Mouse (Mus musculus) G1E-ER4 (cell line): ENCODE measurements around the gene Thumpd3. TPM values are rescaled to one million over a fixed set of nuclear protein-coding genes. Genes with fewer than 3 reads are reported as not detected.

Experiments
- GATA1 ChIP-seq: IDR thresholded peaks from one replicate; pipeline ENCODE4 v1.8.0; 2012; ENCODE audit warnings: low read length, inconsistent platforms
- polyA plus RNA-seq: library from polyadenylated mRNA; stranded (reverse); fragments of >175 nt; gene quantifications from 2 replicates; pipeline ENCODE4 v1.2.3, GENCODE M21; 2012

Gene Thumpd3
- polyA plus RNA-seq, 1 experiment: 4.7 TPM

- no peak for TF ChIP-seq GATA1
These were observed 8.6 kb downstream of the Thumpd3 start for GRCm38 (mm10) chr6:113054552-113055107.

DNA sequence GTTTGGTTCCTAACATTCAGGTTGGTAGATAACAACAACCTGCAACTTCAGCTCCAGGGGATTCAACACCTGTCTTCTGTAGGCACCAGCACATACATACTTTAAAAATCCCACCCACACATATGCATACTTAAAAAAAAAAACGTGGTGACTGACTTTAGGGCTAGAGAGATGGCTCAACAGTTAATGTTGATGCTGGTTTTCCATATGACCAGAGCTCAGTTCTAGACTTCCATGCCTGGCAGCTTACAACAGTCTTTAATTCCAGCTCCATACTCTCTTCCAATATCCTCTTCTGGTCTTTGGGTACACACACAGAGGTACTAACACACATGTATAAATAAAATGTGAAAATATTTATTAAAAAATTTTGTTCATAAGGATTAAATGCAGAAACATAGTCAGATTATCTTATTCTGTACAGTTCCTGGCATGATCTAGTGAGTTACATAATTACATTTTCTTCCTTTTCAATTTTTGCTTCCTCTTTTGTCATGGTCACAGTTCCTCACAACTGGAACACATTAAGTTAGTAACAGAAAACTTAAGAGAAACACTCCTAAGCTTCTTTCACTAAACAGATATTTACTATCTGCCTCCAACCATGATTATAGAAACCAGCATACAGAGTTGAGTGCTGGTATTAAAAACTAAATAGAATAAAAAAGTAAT lies 15.0 kb downstream of the Thumpd3 start:
- TF ChIP-seq GATA1: no peak

- no peak for TF ChIP-seq GATA1
These were observed 16.2 kb downstream of the Thumpd3 start for GRCm38 (mm10) chr6:113062253-113062652.

- TF ChIP-seq GATA1: no peak
These were observed 17.3 kb downstream of the Thumpd3 start for GRCm38 (mm10) chr6:113063363-113063762.

DNA sequence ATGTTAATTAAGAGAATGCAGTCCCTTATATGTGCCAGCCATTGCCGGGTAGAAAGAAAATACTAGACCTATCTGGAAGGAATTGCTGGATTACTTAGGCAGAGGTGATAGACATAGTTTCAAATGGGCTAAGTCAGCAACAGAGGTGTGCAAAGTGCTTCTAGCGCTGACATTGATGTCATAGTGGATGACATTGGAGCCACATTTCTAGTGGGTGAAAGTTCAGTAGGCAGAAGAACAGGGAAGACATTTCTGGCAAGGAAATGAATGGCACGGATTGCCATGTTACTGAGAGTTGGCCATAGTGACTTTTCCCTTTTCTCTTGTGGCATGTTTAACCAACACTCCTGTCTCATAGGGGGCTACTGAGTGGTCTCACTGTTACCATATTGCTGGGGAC lies 19.2 kb downstream of the Thumpd3 start:
- TF ChIP-seq GATA1: no peak

DNA sequence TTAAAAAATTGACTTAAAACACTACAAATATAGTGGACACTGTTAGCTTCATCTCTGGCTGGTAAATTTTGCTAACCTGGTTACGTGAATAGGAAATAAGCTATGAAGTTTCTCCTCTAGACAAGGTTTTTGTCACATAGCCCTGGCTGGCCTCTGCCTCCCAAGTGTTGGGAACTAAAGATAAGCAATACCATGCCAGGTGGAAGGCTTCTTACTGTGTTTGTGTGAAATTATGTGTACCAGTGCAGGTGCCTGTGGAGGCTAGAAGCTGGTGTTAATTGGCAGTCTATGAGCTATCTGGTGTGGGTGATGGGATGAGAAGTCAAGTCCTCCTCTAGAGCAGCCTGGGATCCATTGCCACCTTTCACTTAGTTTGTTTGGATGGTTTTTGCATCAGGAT lies 23.1 kb downstream of the Thumpd3 start:
- TF ChIP-seq GATA1: no peak

DNA sequence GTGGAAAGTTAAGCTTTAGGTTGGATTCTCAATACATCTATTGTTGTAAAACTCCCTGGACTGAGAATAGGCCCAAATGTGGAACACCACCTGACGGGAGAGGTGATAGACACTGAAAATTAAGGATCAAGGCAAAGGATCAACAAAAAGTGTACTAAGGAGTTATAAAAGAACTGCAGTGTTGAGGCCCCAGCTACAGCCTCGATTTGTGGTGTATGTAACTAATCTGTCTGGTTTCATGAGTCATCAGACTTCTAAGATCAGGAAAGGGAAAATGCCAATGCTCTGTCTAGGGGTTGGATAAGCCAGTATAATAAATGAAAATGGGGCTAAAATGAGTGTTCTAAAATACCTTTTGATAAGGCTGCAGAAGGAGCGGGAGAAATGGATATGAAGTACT lies 29.2 kb downstream of the Thumpd3 start:
- TF ChIP-seq GATA1: no peak

DNA sequence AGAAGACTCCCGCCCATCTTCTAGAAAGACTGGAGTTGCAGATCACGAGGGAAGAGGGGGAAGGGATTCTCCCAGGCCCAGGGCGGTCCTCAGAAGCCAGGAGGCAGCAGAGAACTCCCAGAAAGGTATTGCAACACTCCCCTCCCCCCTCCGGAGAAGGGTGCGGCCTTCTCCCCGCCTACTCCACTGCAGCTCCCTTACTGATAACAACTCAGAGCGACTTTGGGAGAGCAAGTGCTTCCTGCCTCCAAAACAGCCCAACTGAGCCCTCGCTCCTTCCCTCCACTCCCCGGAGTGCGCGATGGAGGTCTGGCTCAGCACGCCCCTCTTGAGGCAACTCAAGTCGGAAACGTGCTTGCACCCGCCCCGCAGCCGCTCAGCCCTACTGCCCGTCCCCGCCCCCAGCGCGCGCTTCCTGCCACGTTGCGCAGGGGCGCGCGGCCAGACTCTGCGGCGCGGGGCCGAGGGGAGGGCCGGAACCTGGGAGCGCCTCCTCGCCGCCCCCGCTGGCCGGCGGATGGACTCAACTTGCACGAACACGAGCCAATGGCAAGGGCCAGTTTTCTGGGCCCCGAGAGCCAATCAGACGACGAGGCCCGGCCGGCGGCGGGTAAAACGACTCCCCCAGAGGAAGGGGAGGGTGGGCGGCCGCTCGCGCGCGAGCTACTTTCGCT lies 30.1 kb downstream of the Thumpd3 start:
- no peak for TF ChIP-seq GATA1

DNA sequence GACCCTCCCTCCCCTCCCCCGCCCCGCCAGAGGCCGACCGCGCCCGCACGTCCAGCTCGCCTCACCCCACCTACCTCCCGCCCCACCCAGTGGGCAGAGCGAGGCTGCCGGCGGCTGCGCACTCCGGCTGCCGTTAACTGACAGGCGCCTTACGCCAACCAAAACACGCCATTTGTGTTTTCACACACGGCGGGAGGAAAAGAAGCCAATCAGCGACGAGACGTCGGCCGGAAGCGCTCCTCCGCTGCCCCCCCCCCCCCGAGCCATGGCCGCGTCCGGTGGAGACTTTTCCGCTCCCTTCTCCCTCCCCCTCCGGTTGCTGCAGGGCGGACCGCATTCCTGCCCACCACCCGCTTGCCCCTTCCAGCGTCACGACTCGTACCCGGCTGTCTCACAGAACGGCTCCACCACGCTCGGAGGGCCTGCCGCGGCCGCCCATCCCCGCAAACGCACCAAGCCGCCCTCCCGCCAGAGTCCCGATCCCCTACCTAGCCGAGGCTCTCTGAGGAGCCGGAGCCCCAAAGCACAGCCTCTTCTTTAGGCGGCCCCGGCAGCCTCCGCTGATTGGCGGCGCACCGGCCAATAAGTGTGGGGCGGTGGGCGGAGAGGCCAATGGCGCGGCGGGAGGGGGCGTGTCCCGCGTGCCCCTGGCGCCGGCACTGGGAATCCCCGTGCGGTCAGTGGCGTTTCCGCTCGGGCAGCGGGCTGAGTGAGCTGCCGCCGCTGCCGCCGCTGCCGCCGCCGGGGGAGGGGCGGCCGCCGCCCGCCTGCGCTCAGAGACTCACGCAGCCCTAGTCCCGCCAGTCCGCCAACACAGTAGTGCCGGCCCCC lies 30.9 kb downstream of the Thumpd3 start, which contains the start of gene Setd5:
TSS of gene Setd5 (plus strand) at position 680 of the 831 bp plus-strand sequence.
- TF ChIP-seq GATA1: no peak

GRCm38 (mm10) chr6:113077569-113078030 lies 31.6 kb downstream of the Thumpd3 start:
- no peak for TF ChIP-seq GATA1

GRCm38 (mm10) chr6:113078031-113078721 lies 32.2 kb downstream of the Thumpd3 start:
- no peak for TF ChIP-seq GATA1

DNA sequence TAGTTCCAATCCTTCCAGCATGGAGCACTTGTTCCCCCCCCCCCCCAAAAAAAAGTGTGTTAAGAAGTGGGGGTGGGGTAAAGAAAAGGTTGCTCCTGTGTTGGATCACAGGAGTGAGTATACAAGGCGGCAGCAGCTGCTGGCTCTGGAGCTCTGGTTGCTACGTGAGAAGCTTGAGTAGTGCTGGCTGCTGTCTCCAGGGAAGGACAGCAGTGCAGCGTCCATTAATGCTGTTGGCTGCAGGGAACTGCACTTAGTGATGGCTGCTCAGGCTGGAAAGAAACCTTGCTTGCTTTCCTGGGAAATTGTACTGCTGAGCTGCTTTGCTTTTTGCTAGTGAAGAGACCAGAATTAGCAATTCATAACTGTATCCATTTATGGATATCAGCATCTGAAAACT lies 33.5 kb downstream of the Thumpd3 start:
- TF ChIP-seq GATA1: no peak

DNA sequence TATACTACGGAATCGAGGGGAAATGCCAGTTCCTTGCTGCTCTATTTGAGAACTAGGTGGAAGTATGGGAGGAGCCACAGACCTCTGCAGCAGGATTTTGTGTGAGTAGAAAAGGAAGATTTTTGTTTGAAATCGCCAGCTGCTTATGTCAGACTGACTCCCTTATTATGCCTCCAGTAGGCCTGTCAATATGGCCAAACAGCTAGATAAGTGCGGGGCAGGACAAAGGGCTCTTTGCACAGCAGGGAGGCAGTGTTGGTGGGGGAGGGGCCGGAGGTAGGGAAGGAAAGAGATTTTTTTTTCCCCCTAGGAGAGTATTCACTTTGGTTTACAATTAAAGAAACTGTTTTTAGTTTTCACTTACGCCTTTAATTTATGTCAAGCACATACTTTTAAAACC lies 36.2 kb downstream of the Thumpd3 start:
- no peak for TF ChIP-seq GATA1

GRCm38 (mm10) chr6:113084590-113084989 lies 38.6 kb downstream of the Thumpd3 start:
- no peak for TF ChIP-seq GATA1

DNA sequence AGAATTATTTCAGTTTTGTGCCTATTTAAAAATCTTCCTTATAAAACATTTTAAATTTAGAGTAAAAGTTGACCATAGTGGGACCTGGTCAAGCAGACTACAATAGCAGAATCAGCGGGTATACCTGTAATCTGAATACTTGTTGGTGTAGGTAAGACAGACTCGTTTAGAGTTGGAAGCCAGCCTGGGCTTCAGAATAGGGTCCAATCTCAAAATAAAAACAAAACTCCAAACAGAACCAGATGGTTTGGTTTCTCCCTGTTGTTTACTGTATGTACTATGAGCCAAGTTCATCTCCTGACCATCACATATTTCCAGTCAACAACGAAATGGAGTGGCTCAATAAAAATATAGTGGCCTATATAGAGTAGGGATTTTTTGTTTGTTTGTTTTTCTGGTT lies 47.2 kb downstream of the Thumpd3 start:
- TF ChIP-seq GATA1: no peak
